Mouse (Mus musculus): ENCODE results near the gene Zcchc3. TPM values are rescaled to one million over a fixed set of nuclear protein-coding genes. Genes with fewer than 3 reads are reported as not detected.
A peak's percentile ranks its signal among the peaks of the same experiment; 100 is the strongest.

Zcchc3 gene
- polyA plus RNA-seq, 1 experiment from 2014 or later, result 35.1 TPM

- H3K4me2 ChIP-seq, result peak within 1 kb of the TSS; percentile 59
- ATAC-seq (ENCODE audit: extremely low read depth, insufficient number of reproducible peaks, low FRiP score, low TSS enrichment), result no peak
- H3K27me3 ChIP-seq (replicated peaks), result peaks cover 35% of the 10 kb centered on the region
- H3K4me1 ChIP-seq, result peaks cover 18% of the 10 kb centered on the region
- H3K4me3 ChIP-seq, result peak within 1 kb of the TSS; percentile 32
- 1% methylated on average over 16 of the region's 16 CpGs for WGBS
- no peak within 1 kb of the TSS for H3K27ac ChIP-seq (replicated peaks)
- peak within 1 kb of the TSS; percentile 48 for H3K9ac ChIP-seq
- no peaks in the 10 kb centered on the region for H3K9me3 ChIP-seq
- H3K36me3 ChIP-seq, result no peaks in the 10 kb centered on the region
These were observed 38.5 kb downstream of the Zcchc3 start, which contains the start of gene Nrsn2 for GRCm38 (mm10) chr2:152376345-152376741. Gene Nrsn2 (minus strand): TSS chr2:152376638.

GRCm38 (mm10) chr2:152375652-152376344 is 39.0 kb downstream of the Zcchc3 start:
- H3K4me3 ChIP-seq, result peak overlapping the region; percentile 32
- no peak for ATAC-seq (ENCODE audit: extremely low read depth, insufficient number of reproducible peaks, low FRiP score, low TSS enrichment)
- H3K27me3 ChIP-seq (replicated peaks), result peaks cover 37% of the 10 kb centered on the region
- H3K4me1 ChIP-seq, result peaks cover 18% of the 10 kb centered on the region
- H3K36me3 ChIP-seq, result no peaks in the 10 kb centered on the region
- H3K9me3 ChIP-seq, result no peaks in the 10 kb centered on the region
- H3K9ac ChIP-seq, result peak overlapping the region; percentile 48
- 6% methylated on average over 21 of the region's 21 CpGs for WGBS
- no peak overlapping the region for H3K27ac ChIP-seq (replicated peaks)
- peak overlapping the region; percentile 59 for H3K4me2 ChIP-seq

GRCm38 (mm10) chr2:152373547-152373946 is 41.3 kb downstream of the Zcchc3 start:
- H3K27ac ChIP-seq (replicated peaks), result no peak overlapping the region
- no peak overlapping the region for H3K9ac ChIP-seq
- H3K4me1 ChIP-seq, result peaks cover 20% of the 10 kb centered on the region
- peaks cover 51% of the 10 kb centered on the region for H3K27me3 ChIP-seq (replicated peaks)
- no peak for ATAC-seq (ENCODE audit: extremely low read depth, insufficient number of reproducible peaks, low FRiP score, low TSS enrichment)
- H3K36me3 ChIP-seq, result no peaks in the 10 kb centered on the region
- H3K4me2 ChIP-seq, result no peak overlapping the region
- WGBS, result 77% methylated on average over 9 of the region's 9 CpGs
- H3K4me3 ChIP-seq, result no peak overlapping the region
- H3K9me3 ChIP-seq, result no peaks in the 10 kb centered on the region

GRCm38 (mm10) chr2:152372661-152373060 is 42.2 kb downstream of the Zcchc3 start:
- no peak overlapping the region for H3K4me2 ChIP-seq
- H3K27ac ChIP-seq (replicated peaks), result no peak overlapping the region
- H3K4me3 ChIP-seq, result no peak overlapping the region
- H3K9me3 ChIP-seq, result no peaks in the 10 kb centered on the region
- ATAC-seq (ENCODE audit: extremely low read depth, insufficient number of reproducible peaks, low FRiP score, low TSS enrichment), result no peak
- H3K9ac ChIP-seq, result no peak overlapping the region
- peaks cover 26% of the 10 kb centered on the region for H3K4me1 ChIP-seq
- H3K36me3 ChIP-seq, result no peaks in the 10 kb centered on the region
- WGBS, result 64% methylated on average over 4 of the region's 4 CpGs
- H3K27me3 ChIP-seq (replicated peaks), result peaks cover 51% of the 10 kb centered on the region

GRCm38 (mm10) chr2:152372104-152372503 is 42.7 kb downstream of the Zcchc3 start:
- Histone ChIP-seq H3K36me3 (no peaks in the 10 kb centered on the region), H3K27me3 (replicated peaks) (peaks cover 46% of the 10 kb centered on the region), H3K4me1 (peaks cover 26% of the 10 kb centered on the region), H3K27ac (replicated peaks) (no peak overlapping the region), H3K4me3 (no peak overlapping the region), H3K9ac (no peak overlapping the region), H3K9me3 (no peaks in the 10 kb centered on the region), H3K4me2 (no peak overlapping the region)
- WGBS, result 75% methylated on average over 7 of the region's 7 CpGs
- ATAC-seq (ENCODE audit: extremely low read depth, insufficient number of reproducible peaks, low FRiP score, low TSS enrichment), result no peak

GRCm38 (mm10) chr2:152368532-152369140 is 46.2 kb downstream of the Zcchc3 start:
- 25% methylated on average over 14 of the region's 14 CpGs for WGBS
- H3K9ac ChIP-seq, result peak overlapping the region; percentile 50; the same call in 1 of the 2 replicates
- no peak overlapping the region for H3K27ac ChIP-seq (replicated peaks)
- H3K4me2 ChIP-seq, result peak overlapping the region; percentile 54
- H3K4me3 ChIP-seq, result peak overlapping the region; percentile 21; the same call in 1 of the 2 replicates
- H3K36me3 ChIP-seq, result no peaks in the 10 kb centered on the region
- peaks cover 16% of the 10 kb centered on the region for H3K27me3 ChIP-seq (replicated peaks)
- H3K9me3 ChIP-seq, result no peaks in the 10 kb centered on the region
- peaks cover 13% of the 10 kb centered on the region for H3K4me1 ChIP-seq
- no peak for ATAC-seq (ENCODE audit: extremely low read depth, insufficient number of reproducible peaks, low FRiP score, low TSS enrichment)

GRCm38 (mm10) chr2:152367917-152368316 is 46.9 kb downstream of the Zcchc3 start:
- Histone ChIP-seq H3K9me3 (no peaks in the 10 kb centered on the region), H3K4me1 (peaks cover 17% of the 10 kb centered on the region), H3K4me3 (no peak overlapping the region), H3K36me3 (no peaks in the 10 kb centered on the region), H3K27me3 (replicated peaks) (peaks cover 16% of the 10 kb centered on the region; the same call in 1 of the 2 replicates), H3K9ac (no peak overlapping the region), H3K4me2 (no peak overlapping the region), H3K27ac (replicated peaks) (no peak overlapping the region)
- ATAC-seq (ENCODE audit: extremely low read depth, insufficient number of reproducible peaks, low FRiP score, low TSS enrichment), result no peak
- WGBS, result 58% methylated on average over 5 of the region's 5 CpGs

GRCm38 (mm10) chr2:152363245-152364147 is 51.3 kb downstream of the Zcchc3 start:
- 8% methylated on average over 17 of the region's 17 CpGs for WGBS
- Histone ChIP-seq H3K9me3 (no peaks in the 10 kb centered on the region), H3K4me1 (peaks cover 31% of the 10 kb centered on the region), H3K36me3 (no peaks in the 10 kb centered on the region), H3K9ac (peak overlapping the region; percentile 66), H3K4me2 (peak overlapping the region; percentile 61), H3K27me3 (replicated peaks) (no peaks in the 10 kb centered on the region), H3K27ac (replicated peaks) (peak overlapping the region; percentile 72), H3K4me3 (peak overlapping the region; percentile 36)
- peak; percentile 35; the same call in 1 of the 2 replicates for ATAC-seq (ENCODE audit: extremely low read depth, insufficient number of reproducible peaks, low FRiP score, low TSS enrichment)

Other genes with a start within 250 kb of the Zcchc3 start
- gene Csnk2a1, start 188.2 kb downstream of the Zcchc3 start, polyA plus RNA-seq (2015; fragmentation: Nextera tagmentation; extraction: Ambion mirVana), result 52.5 and 71.1 TPM in 2 replicates
- 29.1 and 30.4 TPM in 2 replicates for gene Tbc1d20, start 121.2 kb downstream of the Zcchc3 start, polyA plus RNA-seq (2015; fragmentation: Nextera tagmentation; extraction: Ambion mirVana)
- 60.7 and 66.3 TPM in 2 replicates for gene Rbck1, start 82.4 kb downstream of the Zcchc3 start, polyA plus RNA-seq (2015; fragmentation: Nextera tagmentation; extraction: Ambion mirVana)
- gene Trib3, start 71.0 kb downstream of the Zcchc3 start, polyA plus RNA-seq (2015; fragmentation: Nextera tagmentation; extraction: Ambion mirVana), result 4.5 and 6.5 TPM in 2 replicates
- 2.5 and 3.7 TPM in 2 replicates for gene Nrsn2, start 38.4 kb downstream of the Zcchc3 start, polyA plus RNA-seq (2015; fragmentation: Nextera tagmentation; extraction: Ambion mirVana)
- 8.0 and 8.2 TPM in 2 replicates for gene Sox12, start 17.0 kb downstream of the Zcchc3 start, polyA plus RNA-seq (2015; fragmentation: Nextera tagmentation; extraction: Ambion mirVana)
- 1.8 and 2.2 TPM in 2 replicates for gene 6820408C15Rik, start 560 bp upstream of the Zcchc3 start, polyA plus RNA-seq (2015; fragmentation: Nextera tagmentation; extraction: Ambion mirVana)
- gene Defb23, start 49.6 kb upstream of the Zcchc3 start, polyA plus RNA-seq (2015; fragmentation: Nextera tagmentation; extraction: Ambion mirVana), result not detected in 2 replicates
- gene Defb20, start 62.0 kb upstream of the Zcchc3 start, polyA plus RNA-seq (2015; fragmentation: Nextera tagmentation; extraction: Ambion mirVana), result not detected in 2 replicates
- not detected in 2 replicates for gene Defb22, start 75.1 kb upstream of the Zcchc3 start, polyA plus RNA-seq (2015; fragmentation: Nextera tagmentation; extraction: Ambion mirVana)
- not detected in 2 replicates for gene Defb26, start 96.7 kb upstream of the Zcchc3 start, polyA plus RNA-seq (2015; fragmentation: Nextera tagmentation; extraction: Ambion mirVana)
- not detected in 2 replicates for gene Defb28, start 103.2 kb upstream of the Zcchc3 start, polyA plus RNA-seq (2015; fragmentation: Nextera tagmentation; extraction: Ambion mirVana)
- not detected in 2 replicates for gene Defb29, start 125.1 kb upstream of the Zcchc3 start, polyA plus RNA-seq (2015; fragmentation: Nextera tagmentation; extraction: Ambion mirVana)
- not detected in 2 replicates for gene Gm17416, start 154.3 kb upstream of the Zcchc3 start, polyA plus RNA-seq (2015; fragmentation: Nextera tagmentation; extraction: Ambion mirVana)
- not detected in 2 replicates for gene Defb21, start 157.7 kb upstream of the Zcchc3 start, polyA plus RNA-seq (2015; fragmentation: Nextera tagmentation; extraction: Ambion mirVana)
- 0.75 and 1.0 TPM in 2 replicates for gene Defb19, start 165.3 kb upstream of the Zcchc3 start, polyA plus RNA-seq (2015; fragmentation: Nextera tagmentation; extraction: Ambion mirVana)
- gene Defb45, start 184.4 kb upstream of the Zcchc3 start, polyA plus RNA-seq (2015; fragmentation: Nextera tagmentation; extraction: Ambion mirVana), result not detected in 2 replicates
- gene Defb36, start 189.3 kb upstream of the Zcchc3 start, polyA plus RNA-seq (2015; fragmentation: Nextera tagmentation; extraction: Ambion mirVana), result not detected in 2 replicates
- gene Defb25, start 208.0 kb upstream of the Zcchc3 start, polyA plus RNA-seq (2015; fragmentation: Nextera tagmentation; extraction: Ambion mirVana), result 0.68 and 1.1 TPM in 2 replicates
- gene Rem1, start 211.9 kb upstream of the Zcchc3 start, polyA plus RNA-seq (2015; fragmentation: Nextera tagmentation; extraction: Ambion mirVana), result 10.5 and 12.6 TPM in 2 replicates